Mouse (Mus musculus) heart, postnatal 14 days (tissue): ENCODE results near the gene Steap2. TPM values are rescaled to one million over a fixed set of nuclear protein-coding genes. Genes with fewer than 3 reads are reported as not detected.
"Not testable (repeated sequence)": the region's sequence is repeated elsewhere in the genome, so short reads cannot be mapped to it uniquely, and the experiment has no call there.

ENCODE experiments used
- DNase-seq, 2 experiments: peaks; one replicate each; pipeline ENCODE4 v3.0.0; 2021 to 2022
- intact Hi-C: fragments of 180-260 bp; cut with DNase I; formaldehyde crosslinking; loops from one replicate; pipeline ENCODE4 v1.15.1; 2025
- long read RNA-seq, 2 experiments: library from polyadenylated mRNA; stranded (forward); transcript quantifications; one replicate each; pipeline ENCODE4 v2.0.0; 2021
- total RNA-seq, 2 experiments: library from RNA; stranded (reverse); gene quantifications; 2 replicates each; pipeline ENCODE4 v1.2.3; 2021

The Steap2 gene
- total RNA-seq: 1 to 10 TPM; 1.0 to 1.1 TPM
- long read RNA-seq, experiment 1: 0 reads
- long read RNA-seq, experiment 2: 0 reads

- intact Hi-C loops: no loop called here
- DNase-seq: peak; percentile 57 to 67
These were observed at the start of gene Steap2 for GRCm38 (mm10) chr5:5693956-5694653. Gene Steap2 (minus strand): TSS chr5:5694578.

GRCm38 (mm10) chr5:5734445-5734844, 40.1 kb upstream of the Steap2 start:
- DNase-seq: no peak
- intact Hi-C loops: no loop called here

- intact Hi-C loops: no loop called here
- no peak for DNase-seq
These were observed 38.5 kb upstream of the Steap2 start for GRCm38 (mm10) chr5:5732858-5733257.

- DNase-seq: no peak
- intact Hi-C loops: no loop called here
These were observed 37.8 kb upstream of the Steap2 start for GRCm38 (mm10) chr5:5732208-5732607.

GRCm38 (mm10) chr5:5729904-5730303, 35.5 kb upstream of the Steap2 start:
- intact Hi-C loops: no loop called here

GRCm38 (mm10) chr5:5722217-5722616, 27.8 kb upstream of the Steap2 start:
- intact Hi-C loops: no loop called here
- no peak for DNase-seq

More at GRCm38 (mm10) chr5:5729904-5730303, 35.5 kb upstream of the Steap2 start:
- no peak for DNase-seq

GRCm38 (mm10) chr5:5711032-5711431, 16.7 kb upstream of the Steap2 start:
- intact Hi-C loops: no loop called here

GRCm38 (mm10) chr5:5707341-5708278, 13.2 kb upstream of the Steap2 start:
- DNase-seq: no peak
- intact Hi-C loops: no loop called here

More at GRCm38 (mm10) chr5:5711032-5711431, 16.7 kb upstream of the Steap2 start:
- no peak for DNase-seq

GRCm38 (mm10) chr5:5705019-5705418, 10.6 kb upstream of the Steap2 start:
- no peak for DNase-seq
- intact Hi-C loops: no loop called here

GRCm38 (mm10) chr5:5700386-5700785, 6.0 kb upstream of the Steap2 start:
- intact Hi-C loops: no loop called here
- DNase-seq: no peak

- intact Hi-C loops: no loop called here
- no peak for DNase-seq
These were observed 4.5 kb upstream of the Steap2 start for GRCm38 (mm10) chr5:5698830-5699229.

GRCm38 (mm10) chr5:5695401-5695942, 1.1 kb upstream of the Steap2 start:
- DNase-seq: no peak
- intact Hi-C loops: no loop called here

- intact Hi-C loops: no loop called here
- DNase-seq: no peak
These were observed 830 bp downstream of the Steap2 start for GRCm38 (mm10) chr5:5693541-5693955.

- DNase-seq: no peak
- intact Hi-C loops: no loop called here
These were observed 2.1 kb downstream of the Steap2 start for GRCm38 (mm10) chr5:5692167-5692738.

GRCm38 (mm10) chr5:5688945-5689540, 5.3 kb downstream of the Steap2 start:
- no peak for DNase-seq
- intact Hi-C loops: no loop called here

GRCm38 (mm10) chr5:5688228-5688627, 6.2 kb downstream of the Steap2 start:
- intact Hi-C loops: no loop called here
- DNase-seq: no peak

- intact Hi-C loops: no loop called here
- DNase-seq: no peak
These were observed 7.4 kb downstream of the Steap2 start for GRCm38 (mm10) chr5:5686973-5687372.

- intact Hi-C loops, DNase-seq: not testable (repeated sequence)
These were observed 9.4 kb downstream of the Steap2 start for GRCm38 (mm10) chr5:5684946-5685345.

GRCm38 (mm10) chr5:5683292-5683691, 11.1 kb downstream of the Steap2 start:
- intact Hi-C loops: no loop called here
- no peak for DNase-seq

GRCm38 (mm10) chr5:5679459-5679858, 14.9 kb downstream of the Steap2 start:
- intact Hi-C loops: no loop called here
- DNase-seq: no peak
